9 mouse cellular contexts compared by ENCODE assay signal in the genomic region with DNA sequence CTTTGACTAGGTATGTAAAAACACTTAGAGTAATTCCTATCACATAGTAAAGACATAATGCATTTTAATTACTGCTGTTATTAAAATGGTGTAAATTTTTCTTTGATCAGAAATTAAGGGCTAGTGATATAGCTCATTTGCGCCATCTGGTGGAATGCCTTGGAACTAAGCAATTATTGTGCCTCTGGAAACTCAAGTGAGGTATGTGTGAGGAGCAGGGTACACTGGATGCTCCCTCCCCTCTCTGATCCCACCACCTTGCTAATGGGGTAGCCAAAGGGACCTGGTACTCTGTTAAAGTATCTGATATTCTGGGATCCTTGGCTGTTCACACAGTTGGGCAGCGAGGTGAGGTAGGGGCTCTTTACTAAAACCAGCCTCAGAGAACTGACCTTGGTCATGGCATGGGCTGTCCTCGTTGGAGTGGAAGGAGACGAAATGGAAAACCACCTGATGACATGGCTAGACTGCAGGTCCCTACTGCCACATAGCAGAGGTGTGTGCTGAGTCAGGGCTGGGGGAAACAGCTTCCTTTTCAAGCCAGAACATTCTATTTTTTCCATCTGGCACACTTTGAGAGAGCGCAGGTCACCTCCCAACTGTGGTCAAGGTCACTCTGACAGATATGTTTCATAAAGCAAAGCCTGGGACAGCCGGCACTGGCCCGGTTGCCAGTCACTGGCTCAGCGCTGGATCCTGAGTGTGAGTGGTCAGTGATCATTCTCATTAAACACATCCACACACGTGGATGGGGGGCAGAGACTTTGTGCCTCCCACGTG. TPM values are rescaled to one million over a fixed set of nuclear protein-coding genes. Genes with fewer than 3 reads are reported as not detected.
DNase-seq lines count a peak whose midpoint lies in the region; ATAC-seq and TF ChIP-seq lines count a peak whose summit lies in the region.
"Had no signal": no experiment of that assay in that cellular context is flagged by ENCODE, and none has a peak within 500 bp of the region (broad histone marks: within the 10 kb centered on the region; RNA-seq: fewer than 3 reads in every experiment).

No protein-coding gene starts in this region.

- no peak overlapping the region; the same call in 1 of the 2 replicates for H3K9ac ChIP-seq in liver, adult 2 months (ENCODE audit: low read depth, low read length)
- no peak overlapping the region for H3K9ac ChIP-seq in liver, embryonic 12.5 days
- H3K9ac ChIP-seq in hindbrain, embryonic 13.5 days, result no peak overlapping the region

- H3K9me3 ChIP-seq in liver, embryonic 12.5 days (replicated peaks), result no peaks in the 10 kb centered on the region
- H3K9me3 ChIP-seq in hindbrain, embryonic 13.5 days, result no peaks in the 10 kb centered on the region

- ATAC-seq in liver, embryonic 12.5 days, result no peak
- ATAC-seq in hindbrain, embryonic 13.5 days (ENCODE audit: low FRiP score), result 0 out of 2 replicates have a peak, but pooled peaks have one; percentile 57

- TF ChIP-seq CTCF in liver, adult 2 months (IDR thresholded peaks at IDR 0.05; ENCODE audit: low read depth, low read length), result peak; percentile 14

- H3K36me3 ChIP-seq in liver, adult 2 months (ENCODE audit: control insufficient read depth, insufficient read depth, low read length), result peaks cover 17% of the 10 kb centered on the region
- no peaks in the 10 kb centered on the region for H3K36me3 ChIP-seq in liver, embryonic 12.5 days
- H3K36me3 ChIP-seq in hindbrain, embryonic 13.5 days, result no peaks in the 10 kb centered on the region

- no peak overlapping the region for H3K4me3 ChIP-seq in liver, adult 2 months (ENCODE audit: insufficient read depth, low read depth, low read length)
- H3K4me3 ChIP-seq in liver, embryonic 12.5 days, result no peak overlapping the region
- H3K4me3 ChIP-seq in hindbrain, embryonic 13.5 days, result no peak overlapping the region

- no peak for TF ChIP-seq POLR2A in liver, adult 2 months (IDR thresholded peaks at IDR 0.05; ENCODE audit: extremely low read depth, insufficient read depth, low read length)

- WGBS in liver, adult 2 months, result 29% methylated on average over 10 of the region's 10 CpGs
- WGBS in liver, embryonic 12.5 days (ENCODE audit: insufficient replicate concordance), result 50% methylated on average over 10 of the region's 10 CpGs
- WGBS in hindbrain, embryonic 13.5 days, result 74% methylated on average over 10 of the region's 10 CpGs

- H3K4me2 ChIP-seq in liver, embryonic 12.5 days, result no peak overlapping the region
- no peak overlapping the region for H3K4me2 ChIP-seq in hindbrain, embryonic 13.5 days

- DNase-seq in liver, adult 2 months (ENCODE audit: extremely low read depth, low read depth, low spot score), result peak; percentile 56
- peak; percentile 61 for DNase-seq in NIH3T3 (ENCODE audit: low read depth)
- peak; percentile 50 to 74 for DNase-seq in cerebellum, postnatal 25 days
- DNase-seq in left cerebral cortex, postnatal 4 days, result peak; percentile 53
- DNase-seq in right cerebral cortex, adult 18-20 months, result peak; percentile 15
- no peak for DNase-seq in yolk sac, embryonic 10.5 days (ENCODE audit: low spot score)

- intact Hi-C loops in left cerebral cortex, postnatal 4 days (cut with DNase I), result loop anchor here (5.0 kb wide), 1 partner anchor 503 kb away; no protein-coding TSS in a partner anchor

- peak overlapping the region; percentile 30 for H3K27ac ChIP-seq in liver, adult 2 months (replicated peaks; ENCODE audit: insufficient read depth, low read depth, low read length)
- H3K27ac ChIP-seq in liver, embryonic 12.5 days, result no peak overlapping the region
- no peak overlapping the region for H3K27ac ChIP-seq in hindbrain, embryonic 13.5 days

- no peaks in the 10 kb centered on the region for H3K27me3 ChIP-seq in liver, adult 2 months (ENCODE audit: control insufficient read depth, insufficient read depth, low read length)
- no peaks in the 10 kb centered on the region for H3K27me3 ChIP-seq in liver, embryonic 12.5 days (replicated peaks)
- peaks cover 16% of the 10 kb centered on the region; the same call in 1 of the 2 replicates for H3K27me3 ChIP-seq in hindbrain, embryonic 13.5 days

- H3K79me2 ChIP-seq in liver, adult 2 months (ENCODE audit: control insufficient read depth, insufficient read depth, low read length), result no peaks in the 10 kb centered on the region

- H3K4me1 ChIP-seq in liver, adult 2 months (ENCODE audit: control insufficient read depth, insufficient read depth, low read length), result peaks cover 5% of the 10 kb centered on the region; the same call in 1 of the 2 replicates
- H3K4me1 ChIP-seq in liver, embryonic 12.5 days, result no peaks in the 10 kb centered on the region
- H3K4me1 ChIP-seq in hindbrain, embryonic 13.5 days (replicated peaks), result no peaks in the 10 kb centered on the region

RNA-seq across cellular contexts. Expression of a gene that starts 3.6 kb away (rescaled TPM):
- total RNA-seq in liver, adult 2 months (2014; rRNA removed), result 104 and 109 TPM in 2 replicates
- polyA plus RNA-seq in liver, adult 2 months (2012; rRNA removed), result 86.9 and 127 TPM in 2 replicates
- polyA plus RNA-seq in liver, embryonic 12.5 days (2016; fragmentation: Nextera tagmentation; extraction: Ambion mirVana), result not detected in 2 replicates
- polyA plus RNA-seq in hindbrain, embryonic 13.5 days (2015; fragmentation: Nextera tagmentation; extraction: Ambion mirVana), result not detected in 2 replicates
- not detected for total RNA-seq in left cerebral cortex, postnatal 4 days (2021)
- polyA plus RNA-seq: lung, embryonic 16.5 days had no signal

RNA-seq across cellular contexts. Expression of a gene that starts 7.6 kb away (rescaled TPM):
- total RNA-seq in liver, adult 2 months (2014; rRNA removed), result 5.7 and 11.6 TPM in 2 replicates
- 1.3 and 2.0 TPM in 2 replicates for polyA plus RNA-seq in liver, adult 2 months (2012; rRNA removed)
- not detected in 2 replicates for polyA plus RNA-seq in liver, embryonic 12.5 days (2016; fragmentation: Nextera tagmentation; extraction: Ambion mirVana)
- polyA plus RNA-seq in hindbrain, embryonic 13.5 days (2015; fragmentation: Nextera tagmentation; extraction: Ambion mirVana), result 0.14 and 0.32 TPM in 2 replicates
- total RNA-seq in left cerebral cortex, postnatal 4 days (2021), result not detected
- polyA plus RNA-seq: lung, embryonic 16.5 days had no signal

RNA-seq across cellular contexts. Expression of a gene that starts 36.6 kb away (rescaled TPM):
- total RNA-seq in liver, adult 2 months (2014; rRNA removed), result under 0.01 and 0.27 TPM in 2 replicates
- 0.11 and 0.17 TPM in 2 replicates for polyA plus RNA-seq in liver, adult 2 months (2012; rRNA removed)
- not detected in 2 replicates for polyA plus RNA-seq in liver, embryonic 12.5 days (2016; fragmentation: Nextera tagmentation; extraction: Ambion mirVana)
- not detected in 2 replicates for polyA plus RNA-seq in hindbrain, embryonic 13.5 days (2015; fragmentation: Nextera tagmentation; extraction: Ambion mirVana)
- not detected for total RNA-seq in left cerebral cortex, postnatal 4 days (2021)
- polyA plus RNA-seq: lung, embryonic 16.5 days had no signal

RNA-seq across cellular contexts. Expression of a gene that starts 38.5 kb away (rescaled TPM):
- total RNA-seq in liver, adult 2 months (2014; rRNA removed), result 2.3 and 8.3 TPM in 2 replicates
- 1.2 TPM in 2 replicates for polyA plus RNA-seq in liver, adult 2 months (2012; rRNA removed)
- polyA plus RNA-seq in liver, embryonic 12.5 days (2016; fragmentation: Nextera tagmentation; extraction: Ambion mirVana), result not detected in 2 replicates
- not detected in 2 replicates for polyA plus RNA-seq in hindbrain, embryonic 13.5 days (2015; fragmentation: Nextera tagmentation; extraction: Ambion mirVana)
- not detected for total RNA-seq in left cerebral cortex, postnatal 4 days (2021)
- polyA plus RNA-seq: lung, embryonic 16.5 days had no signal

RNA-seq across cellular contexts. Expression of a gene that starts 56.6 kb away (rescaled TPM):
- total RNA-seq in liver, adult 2 months (2014; rRNA removed), result 1.4 and 7.9 TPM in 2 replicates
- polyA plus RNA-seq in liver, adult 2 months (2012; rRNA removed), result not detected in 2 replicates
- not detected in 2 replicates for polyA plus RNA-seq in liver, embryonic 12.5 days (2016; fragmentation: Nextera tagmentation; extraction: Ambion mirVana)
- not detected in 2 replicates for polyA plus RNA-seq in hindbrain, embryonic 13.5 days (2015; fragmentation: Nextera tagmentation; extraction: Ambion mirVana)
- not detected for total RNA-seq in left cerebral cortex, postnatal 4 days (2021)

Comparison
In these comparisons a context has a peak if more than half of its experiments do, and no peak if none do; other contexts are left out.
1. RNA of a gene that starts 3.6 kb away (polyA plus RNA-seq): 86.9 to 127 TPM in liver, adult 2 months; not detected in hindbrain, embryonic 13.5 days and not detected in liver, embryonic 12.5 days; every median in the first group is over 10 times any median in the second.